Mouse (Mus musculus) brain, embryonic 14.5 days (tissue): ENCODE results near the gene Krt86. TPM values are rescaled to one million over a fixed set of nuclear protein-coding genes. Genes with fewer than 3 reads are reported as not detected.
A peak's percentile ranks its signal among the peaks of the same experiment; 100 is the strongest.
"Not testable (repeated sequence)": the region's sequence is repeated elsewhere in the genome, so short reads cannot be mapped to it uniquely, and the experiment has no call there.

Source experiments
- DNase-seq: peaks from one replicate; pipeline ENCODE4 v3.0.0-alpha.2; 2011; ENCODE audit warnings: low read depth
- CTCF ChIP-seq: fragments of 200-500 bp; IDR thresholded peaks from 2 replicates; pipeline ENCODE4 v1.5.1; 2012; ENCODE audit warnings: inconsistent platforms, mild to moderate bottlenecking, moderate library complexity, borderline replicate concordance; ENCODE audit not compliant: insufficient read depth, insufficient read length; ENCODE audit errors: extremely low read depth
- POLR2A ChIP-seq: fragments of 200-500 bp; IDR thresholded peaks from 2 replicates; pipeline ENCODE4 v1.6.1; 2012; ENCODE audit warnings: mild to moderate bottlenecking, inconsistent platforms, borderline replicate concordance; ENCODE audit not compliant: poor library complexity, insufficient read depth, insufficient read length, severe bottlenecking; ENCODE audit errors: extremely low read depth
- polyA plus RNA-seq: library from polyadenylated mRNA; depleted of rRNA; stranded (reverse); fragments of >200 nt; gene quantifications from 2 replicates; pipeline ENCODE4 v1.2.3, GENCODE M21; 2012; rRNA removed

Krt86 gene
- polyA plus RNA-seq, 1 experiment = not detected

DNA sequence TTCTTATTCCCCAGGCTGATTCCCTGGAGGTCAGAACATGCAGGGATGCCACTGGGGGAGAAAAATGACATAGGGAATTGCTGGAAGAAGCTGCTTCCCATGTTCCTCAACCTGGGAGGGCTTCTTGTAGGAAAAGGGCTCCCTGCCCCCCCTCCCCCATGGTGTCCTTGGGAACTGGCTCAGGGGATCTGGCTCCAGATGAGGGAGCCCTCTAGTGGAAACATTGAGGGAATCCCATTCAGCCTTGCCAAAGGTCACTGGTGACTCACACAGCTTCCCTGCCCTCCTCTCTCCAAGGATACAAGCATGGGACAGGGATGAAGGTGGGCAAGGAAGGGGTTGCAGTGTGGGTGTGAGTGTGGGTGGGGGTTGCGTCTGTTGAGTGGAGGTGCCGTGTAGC is 23.9 kb downstream of the Krt86 start:
- DNase-seq = peak; percentile 12
- TF ChIP-seq CTCF (peak; percentile 42; the same call in 1 of the 2 replicates), POLR2A (no peak)

DNA sequence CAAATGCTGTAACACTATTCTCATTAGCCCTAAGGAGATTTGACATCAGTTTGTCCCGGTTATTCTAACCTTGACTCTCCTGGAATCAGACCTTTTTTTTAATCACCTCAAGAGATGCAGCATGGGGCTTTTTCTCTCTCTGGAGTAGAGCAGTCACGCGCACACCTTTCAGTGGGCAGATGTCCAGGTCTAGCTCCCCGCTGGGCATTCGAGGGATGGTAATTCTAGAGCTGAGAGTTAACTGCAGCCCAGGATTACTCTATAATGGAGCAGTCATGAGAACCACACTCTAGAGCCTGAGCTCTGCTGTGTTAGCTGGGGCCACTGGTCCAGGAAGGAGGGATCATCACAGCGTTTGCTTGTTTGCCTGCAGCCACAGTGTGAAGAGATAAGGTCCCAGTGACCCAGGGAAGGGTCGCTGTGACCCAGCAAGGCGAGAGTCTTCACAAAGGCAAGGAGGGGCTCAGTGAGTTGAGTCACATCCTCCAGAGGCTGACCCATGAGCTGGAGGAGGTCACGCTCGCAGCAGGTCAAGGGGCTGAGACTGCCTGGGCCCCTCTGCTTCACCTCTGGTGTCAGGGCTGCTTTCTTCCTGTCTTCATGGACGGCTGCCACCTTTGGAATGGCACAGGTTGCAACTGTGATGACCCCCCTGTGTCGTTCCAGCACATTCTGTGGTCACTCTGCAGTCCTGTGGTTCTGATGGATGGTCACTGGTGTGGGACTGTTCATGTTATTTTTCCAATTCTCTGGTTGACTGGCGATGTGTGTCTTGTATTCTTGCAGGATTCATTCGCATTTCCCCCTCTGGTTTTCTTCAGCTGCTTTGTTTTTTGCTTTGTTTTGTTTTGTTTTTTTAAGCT is 33.8 kb downstream of the Krt86 start:
- TF ChIP-seq CTCF (no peak), POLR2A (no peak)
- no peak for DNase-seq

- DNase-seq = no peak
- no peak for TF ChIP-seq POLR2A
- no peak for TF ChIP-seq CTCF
Observed at GRCm38 (mm10) chr15:101508247-101508646, 35.0 kb downstream of the Krt86 start.

DNA sequence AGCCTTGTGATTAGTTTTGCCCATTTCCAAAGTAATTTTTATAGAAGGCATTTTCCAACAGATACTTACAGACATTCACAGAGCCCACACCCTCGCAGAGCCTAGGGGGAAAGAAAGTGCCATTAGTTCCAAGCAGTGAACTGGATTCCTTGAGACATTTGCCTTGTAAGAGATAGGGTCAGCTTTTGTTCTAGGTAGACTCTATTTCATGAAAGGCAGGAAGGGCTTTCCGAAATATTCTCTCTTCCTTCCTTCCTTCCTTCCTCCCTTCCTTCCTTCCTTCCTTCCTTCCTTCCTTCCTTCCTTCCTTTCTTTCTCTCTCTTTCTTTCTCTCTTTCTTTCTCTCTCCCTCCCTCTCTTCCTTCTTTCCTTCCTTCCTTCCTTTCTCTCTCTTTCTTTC is 43.9 kb downstream of the Krt86 start, which contains the start of gene Gm49425:
TSS of gene Gm49425 (minus strand) at position 101 of the 400 bp plus-strand sequence.
- DNase-seq = not testable (repeated sequence)

GRCm38 (mm10) chr15:101519792-101520191 is 46.5 kb downstream of the Krt86 start:
- TF ChIP-seq CTCF = peak; percentile 91
- no peak for TF ChIP-seq POLR2A

DNA sequence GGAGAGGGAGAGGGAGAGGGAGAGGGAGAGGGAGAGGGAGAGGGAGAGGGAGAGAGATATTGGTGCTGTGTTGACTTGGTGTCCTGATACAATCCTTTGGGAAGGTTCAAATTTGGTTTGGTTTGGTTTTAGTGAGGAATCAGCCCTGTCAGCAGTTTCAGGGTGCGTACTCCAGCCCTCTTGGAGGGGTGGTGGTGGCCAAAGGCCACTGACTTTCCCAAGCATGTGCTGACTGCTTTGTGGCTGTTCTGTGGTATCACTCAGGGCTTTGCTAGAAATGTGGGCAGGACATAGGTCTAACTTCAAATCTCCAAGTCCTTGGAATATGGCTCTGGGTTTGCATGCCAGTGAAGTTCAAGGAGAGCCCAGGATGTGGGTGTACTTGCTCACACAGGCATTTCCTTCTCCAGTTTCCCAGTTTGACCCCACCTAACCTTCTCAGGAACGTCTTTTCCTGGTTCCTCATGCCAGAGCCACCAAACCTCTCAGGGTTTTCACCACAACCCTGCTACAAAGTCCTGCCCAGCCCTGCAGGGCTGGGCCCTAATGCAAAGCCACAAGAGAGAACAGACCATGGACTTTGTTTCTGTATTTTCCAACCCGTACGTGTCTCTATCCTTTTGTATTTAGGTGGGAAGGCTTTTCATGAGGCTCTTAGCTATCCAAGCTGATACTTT is 49.4 kb downstream of the Krt86 start:
- TF ChIP-seq CTCF (no peak), POLR2A (no peak)
- no peak for DNase-seq

More at GRCm38 (mm10) chr15:101519792-101520191, 46.5 kb downstream of the Krt86 start:
- peak; percentile 91 for DNase-seq

Other genes starting within 250 kb of the Krt86 start
- 4.9 and 6.5 TPM in 2 replicates for gene Grasp, start 249.3 kb upstream of the Krt86 start, polyA plus RNA-seq
- 5.4 and 10.5 TPM in 2 replicates for gene Nr4a1, start 219.2 kb upstream of the Krt86 start, polyA plus RNA-seq
- gene Atg101, start 189.2 kb upstream of the Krt86 start, polyA plus RNA-seq = 58.9 and 75.1 TPM in 2 replicates
- 0.41 and 0.42 TPM in 2 replicates for gene 6030408B16Rik, start 180.3 kb upstream of the Krt86 start, polyA plus RNA-seq
- 0.19 and 0.22 TPM in 2 replicates for gene Krt80, start 103.3 kb upstream of the Krt86 start, polyA plus RNA-seq
- 1.4 and 4.1 TPM in 2 replicates for gene Krt7, start 62.4 kb upstream of the Krt86 start, polyA plus RNA-seq
- 0.11 and 0.18 TPM in 2 replicates for gene Krt87, start 34.7 kb upstream of the Krt86 start, polyA plus RNA-seq
- gene Krt88, start 25.7 kb upstream of the Krt86 start, polyA plus RNA-seq = not detected in 2 replicates
- gene Krt81, start 9.7 kb upstream of the Krt86 start, polyA plus RNA-seq = not detected in 2 replicates
- gene Krt83, start 18.0 kb downstream of the Krt86 start, polyA plus RNA-seq = not detected in 2 replicates
- gene Gm49425, start 43.8 kb downstream of the Krt86 start, polyA plus RNA-seq = not detected in 2 replicates
- gene Krt84, start 59.3 kb downstream of the Krt86 start, polyA plus RNA-seq = not detected in 2 replicates
- not detected in 2 replicates for gene Krt82, start 77.2 kb downstream of the Krt86 start, polyA plus RNA-seq
- 0.10 and 0.11 TPM in 2 replicates for gene Krt90, start 89.5 kb downstream of the Krt86 start, polyA plus RNA-seq
- gene Krt75, start 100.4 kb downstream of the Krt86 start, polyA plus RNA-seq = 0.06 and 0.07 TPM in 2 replicates
- gene Gm5414, start 154.7 kb downstream of the Krt86 start, polyA plus RNA-seq = not detected in 2 replicates
- not detected in 2 replicates for gene Gm5478, start 173.9 kb downstream of the Krt86 start, polyA plus RNA-seq
- gene Krt6b, start 206.8 kb downstream of the Krt86 start, polyA plus RNA-seq = not detected in 2 replicates
- 0.29 and 0.57 TPM in 2 replicates for gene Krt6a, start 220.8 kb downstream of the Krt86 start, polyA plus RNA-seq
- gene Krt5, start 239.4 kb downstream of the Krt86 start, polyA plus RNA-seq = 33.7 and 53.0 TPM in 2 replicates